Mouse (Mus musculus): ENCODE results near the gene Stag1. TPM values are rescaled to one million over a fixed set of nuclear protein-coding genes. Genes with fewer than 3 reads are reported as not detected.

The Stag1 gene
- polyA plus RNA-seq, 1 experiment from 2014 or later: 57.5 TPM

GRCm38 (mm10) chr9:100571511-100571910, 26.1 kb upstream of the Stag1 start:
- no peak for ATAC-seq (ENCODE audit: insufficient number of reproducible peaks, low FRiP score, low TSS enrichment, low read depth)
- 0 out of 2 replicates have a peak, but pooled peaks cover 3% of the 10 kb centered on the region for H3K4me1 ChIP-seq (ENCODE audit: control insufficient read depth, insufficient read depth, low read length)
- peaks cover 6% of the 10 kb centered on the region; the same call in 1 of the 2 replicates for H3K27me3 ChIP-seq (ENCODE audit: control insufficient read depth, insufficient read depth, low read length)
- no peak overlapping the region for H3K27ac ChIP-seq (replicated peaks; ENCODE audit: low read depth, low read length)
- DNase-seq (ENCODE audit: low spot score): no peak
- H3K4me3 ChIP-seq (ENCODE audit: low read depth, low read length): no peak overlapping the region
- no peaks in the 10 kb centered on the region for H3K36me3 ChIP-seq (ENCODE audit: control insufficient read depth, insufficient read depth, low read length)
- H3K4me2 ChIP-seq (ENCODE audit: low read depth, severe bottlenecking): no peak overlapping the region; the same call in 1 of the 2 replicates
- H3K9ac ChIP-seq (ENCODE audit: low read length): no peak overlapping the region
- WGBS: 87% methylated on average over 1 of the region's 1 CpGs
- H3K9me3 ChIP-seq (ENCODE audit: control insufficient read depth, low read length): no peaks in the 10 kb centered on the region

- Histone ChIP-seq H3K4me2 (ENCODE audit: low read depth, severe bottlenecking) (no peak overlapping the region), H3K36me3 (ENCODE audit: control insufficient read depth, insufficient read depth, low read length) (no peaks in the 10 kb centered on the region), H3K4me1 (ENCODE audit: control insufficient read depth, insufficient read depth, low read length) (0 out of 2 replicates have a peak, but pooled peaks cover 3% of the 10 kb centered on the region), H3K27me3 (ENCODE audit: control insufficient read depth, insufficient read depth, low read length) (peaks cover 6% of the 10 kb centered on the region; the same call in 1 of the 2 replicates), H3K4me3 (ENCODE audit: low read depth, low read length) (no peak overlapping the region), H3K27ac (replicated peaks; ENCODE audit: low read depth, low read length) (no peak overlapping the region), H3K9ac (ENCODE audit: low read length) (no peak overlapping the region), H3K9me3 (ENCODE audit: control insufficient read depth, low read length) (no peaks in the 10 kb centered on the region)
- ATAC-seq (ENCODE audit: insufficient number of reproducible peaks, low FRiP score, low TSS enrichment, low read depth) (no peak), DNase-seq (ENCODE audit: low spot score) (no peak)
- 70% methylated on average over 2 of the region's 2 CpGs for WGBS
Observed at GRCm38 (mm10) chr9:100573300-100573699, 24.3 kb upstream of the Stag1 start.

- DNase-seq (ENCODE audit: low spot score) (no peak), ATAC-seq (ENCODE audit: insufficient number of reproducible peaks, low FRiP score, low TSS enrichment, low read depth) (no peak)
- no peak overlapping the region for H3K9ac ChIP-seq (ENCODE audit: low read length)
- H3K4me3 ChIP-seq (ENCODE audit: low read depth, low read length): no peak overlapping the region
- H3K27ac ChIP-seq (replicated peaks; ENCODE audit: low read depth, low read length): no peak overlapping the region
- no peaks in the 10 kb centered on the region for H3K36me3 ChIP-seq (ENCODE audit: control insufficient read depth, insufficient read depth, low read length)
- H3K27me3 ChIP-seq (ENCODE audit: control insufficient read depth, insufficient read depth, low read length): peaks cover 6% of the 10 kb centered on the region; the same call in 1 of the 2 replicates
- no peak overlapping the region for H3K4me2 ChIP-seq (ENCODE audit: low read depth, severe bottlenecking)
- 72% methylated on average over 5 of the region's 5 CpGs for WGBS
- no peaks in the 10 kb centered on the region for H3K9me3 ChIP-seq (ENCODE audit: control insufficient read depth, low read length)
- H3K4me1 ChIP-seq (ENCODE audit: control insufficient read depth, insufficient read depth, low read length): 0 out of 2 replicates have a peak, but pooled peaks cover 3% of the 10 kb centered on the region
Observed at GRCm38 (mm10) chr9:100573942-100574341, 23.7 kb upstream of the Stag1 start.

- H3K9me3 ChIP-seq (ENCODE audit: control insufficient read depth, low read length): no peaks in the 10 kb centered on the region
- DNase-seq (ENCODE audit: low spot score): no peak
- H3K36me3 ChIP-seq (ENCODE audit: control insufficient read depth, insufficient read depth, low read length): no peaks in the 10 kb centered on the region
- H3K4me1 ChIP-seq (ENCODE audit: control insufficient read depth, insufficient read depth, low read length): peaks cover 4% of the 10 kb centered on the region; the same call in 1 of the 2 replicates
- no peaks in the 10 kb centered on the region for H3K27me3 ChIP-seq (ENCODE audit: control insufficient read depth, insufficient read depth, low read length)
- H3K27ac ChIP-seq (replicated peaks; ENCODE audit: low read depth, low read length): no peak overlapping the region
- no peak overlapping the region for H3K4me3 ChIP-seq (ENCODE audit: low read depth, low read length)
- WGBS: 82% methylated on average over 20 of the region's 20 CpGs
- H3K9ac ChIP-seq (ENCODE audit: low read length): no peak overlapping the region
- no peak overlapping the region for H3K4me2 ChIP-seq (ENCODE audit: low read depth, severe bottlenecking)
- no peak for ATAC-seq (ENCODE audit: insufficient number of reproducible peaks, low FRiP score, low TSS enrichment, low read depth)
Observed at GRCm38 (mm10) chr9:100580196-100580740, 17.3 kb upstream of the Stag1 start.

GRCm38 (mm10) chr9:100581543-100582492, 15.8 kb upstream of the Stag1 start:
- no peaks in the 10 kb centered on the region for H3K27me3 ChIP-seq (ENCODE audit: control insufficient read depth, insufficient read depth, low read length)
- 47% methylated on average over 13 of the region's 13 CpGs for WGBS
- no peak overlapping the region for H3K27ac ChIP-seq (replicated peaks; ENCODE audit: low read depth, low read length)
- no peak overlapping the region for H3K9ac ChIP-seq (ENCODE audit: low read length)
- no peak overlapping the region for H3K4me2 ChIP-seq (ENCODE audit: low read depth, severe bottlenecking)
- H3K4me1 ChIP-seq (ENCODE audit: control insufficient read depth, insufficient read depth, low read length): peaks cover 4% of the 10 kb centered on the region; the same call in 1 of the 2 replicates
- DNase-seq (ENCODE audit: low spot score) (peak; percentile 56), ATAC-seq (ENCODE audit: insufficient number of reproducible peaks, low FRiP score, low TSS enrichment, low read depth) (peak; percentile 70)
- no peaks in the 10 kb centered on the region for H3K36me3 ChIP-seq (ENCODE audit: control insufficient read depth, insufficient read depth, low read length)
- H3K4me3 ChIP-seq (ENCODE audit: low read depth, low read length): no peak overlapping the region
- no peaks in the 10 kb centered on the region for H3K9me3 ChIP-seq (ENCODE audit: control insufficient read depth, low read length)

- DNase-seq (ENCODE audit: low spot score) (no peak), ATAC-seq (ENCODE audit: insufficient number of reproducible peaks, low FRiP score, low TSS enrichment, low read depth) (no peak)
- no peak overlapping the region for H3K4me2 ChIP-seq (ENCODE audit: low read depth, severe bottlenecking)
- 80% methylated on average over 13 of the region's 13 CpGs for WGBS
- H3K4me3 ChIP-seq (ENCODE audit: low read depth, low read length): no peak overlapping the region
- no peaks in the 10 kb centered on the region for H3K27me3 ChIP-seq (ENCODE audit: control insufficient read depth, insufficient read depth, low read length)
- H3K4me1 ChIP-seq (ENCODE audit: control insufficient read depth, insufficient read depth, low read length): peaks cover 4% of the 10 kb centered on the region; the same call in 1 of the 2 replicates
- no peak overlapping the region for H3K27ac ChIP-seq (replicated peaks; ENCODE audit: low read depth, low read length)
- H3K9me3 ChIP-seq (ENCODE audit: control insufficient read depth, low read length): no peaks in the 10 kb centered on the region
- H3K36me3 ChIP-seq (ENCODE audit: control insufficient read depth, insufficient read depth, low read length): no peaks in the 10 kb centered on the region
- no peak overlapping the region for H3K9ac ChIP-seq (ENCODE audit: low read length)
Observed at GRCm38 (mm10) chr9:100582883-100583575, 14.6 kb upstream of the Stag1 start.

- H3K36me3 ChIP-seq (ENCODE audit: control insufficient read depth, insufficient read depth, low read length): no peaks in the 10 kb centered on the region
- H3K9me3 ChIP-seq (ENCODE audit: control insufficient read depth, low read length): no peaks in the 10 kb centered on the region
- WGBS: 84% methylated on average over 4 of the region's 4 CpGs
- ATAC-seq (ENCODE audit: insufficient number of reproducible peaks, low FRiP score, low TSS enrichment, low read depth): no peak
- H3K9ac ChIP-seq (ENCODE audit: low read length): no peak overlapping the region
- H3K27ac ChIP-seq (replicated peaks; ENCODE audit: low read depth, low read length): no peak overlapping the region
- H3K27me3 ChIP-seq (ENCODE audit: control insufficient read depth, insufficient read depth, low read length): no peaks in the 10 kb centered on the region
- DNase-seq (ENCODE audit: low spot score): no peak
- no peak overlapping the region for H3K4me2 ChIP-seq (ENCODE audit: low read depth, severe bottlenecking)
- H3K4me1 ChIP-seq (ENCODE audit: control insufficient read depth, insufficient read depth, low read length): peaks cover 4% of the 10 kb centered on the region; the same call in 1 of the 2 replicates
- H3K4me3 ChIP-seq (ENCODE audit: low read depth, low read length): no peak overlapping the region
Observed at GRCm38 (mm10) chr9:100584031-100584430, 13.6 kb upstream of the Stag1 start.

GRCm38 (mm10) chr9:100590462-100590861, 7.1 kb upstream of the Stag1 start:
- no peak overlapping the region for H3K4me2 ChIP-seq (ENCODE audit: low read depth, severe bottlenecking)
- H3K27me3 ChIP-seq (ENCODE audit: control insufficient read depth, insufficient read depth, low read length): no peaks in the 10 kb centered on the region
- H3K27ac ChIP-seq (replicated peaks; ENCODE audit: low read depth, low read length): no peak overlapping the region
- H3K9me3 ChIP-seq (ENCODE audit: control insufficient read depth, low read length): no peaks in the 10 kb centered on the region
- H3K9ac ChIP-seq (ENCODE audit: low read length): no peak overlapping the region
- no peak overlapping the region for H3K4me3 ChIP-seq (ENCODE audit: low read depth, low read length)
- 77% methylated on average over 4 of the region's 4 CpGs for WGBS
- no peaks in the 10 kb centered on the region for H3K4me1 ChIP-seq (ENCODE audit: control insufficient read depth, insufficient read depth, low read length)
- DNase-seq (ENCODE audit: low spot score) (no peak), ATAC-seq (ENCODE audit: insufficient number of reproducible peaks, low FRiP score, low TSS enrichment, low read depth) (no peak)
- no peaks in the 10 kb centered on the region for H3K36me3 ChIP-seq (ENCODE audit: control insufficient read depth, insufficient read depth, low read length)

Data from limb, embryonic 11.5 days (tissue).